Mouse (Mus musculus): Measurements from ENCODE around the gene Mas1.
"Not testable (repeated sequence)": the region's sequence is repeated elsewhere in the genome, so short reads cannot be mapped to it uniquely, and the experiment has no call there.

The Mas1 gene

DNA sequence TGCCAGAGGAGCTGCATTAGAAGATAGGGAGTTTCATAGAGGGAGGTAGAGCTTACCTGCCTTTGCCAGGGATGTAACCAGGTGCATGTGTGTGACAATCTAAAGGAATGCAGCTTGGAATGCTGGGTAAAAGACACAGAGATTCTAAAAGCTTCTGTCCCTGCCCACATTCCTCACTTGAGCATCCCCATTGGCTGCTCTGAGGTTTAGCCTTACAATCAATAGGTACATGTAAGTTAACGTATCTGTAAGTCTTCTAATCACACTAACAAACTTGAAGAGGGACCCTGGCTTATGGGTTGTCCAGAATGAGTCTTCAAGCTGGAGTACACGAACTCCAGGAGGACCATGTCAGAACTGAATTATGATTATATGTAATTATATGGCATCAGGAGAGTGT is at the start of gene Mas1:
TSS of gene Mas1 (minus strand) at position 101 of the 400 bp plus-strand sequence.
- no peaks in the 10 kb centered on the region for H3K27me3 ChIP-seq (ENCODE audit: control insufficient read depth, insufficient read depth, low read length, poor library complexity, severe bottlenecking)

DNA sequence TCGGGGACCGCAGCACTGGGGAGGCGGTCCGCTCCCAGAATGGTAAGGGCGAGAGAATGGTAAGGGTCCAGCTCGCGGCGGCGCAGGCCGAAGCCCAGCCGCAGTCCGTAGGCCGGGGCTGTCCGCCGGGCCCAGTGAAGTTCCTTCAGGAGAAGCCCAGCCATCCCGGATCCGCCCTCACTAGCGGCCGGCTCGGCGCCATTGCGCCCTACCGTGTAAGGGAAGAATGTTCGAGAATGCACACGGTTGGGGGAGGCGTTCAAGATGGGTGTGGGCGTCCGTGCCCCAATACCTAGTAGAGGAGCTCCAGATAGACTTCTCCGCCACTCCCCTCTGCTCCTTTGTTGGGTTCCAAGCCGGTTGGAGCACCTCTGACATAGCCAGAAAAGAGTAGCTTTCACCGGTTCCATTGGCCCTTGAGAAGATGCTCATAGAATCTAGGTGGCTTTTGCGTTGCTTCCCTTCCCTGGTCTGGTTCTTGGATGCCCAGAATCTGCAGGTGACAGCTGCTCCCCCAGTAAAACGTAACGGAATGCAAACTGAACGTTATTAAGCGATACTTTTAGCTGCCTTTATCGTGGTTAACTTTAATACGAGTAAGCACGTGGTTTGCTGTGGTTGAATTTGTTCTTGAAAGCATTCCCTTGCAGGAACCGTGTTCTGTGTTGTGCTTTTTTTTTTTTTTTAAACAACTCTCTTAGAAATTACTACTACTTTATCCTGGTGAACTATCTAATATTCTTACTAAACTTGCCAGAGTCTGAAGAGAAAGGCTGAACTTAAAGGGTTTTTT is 48.8 kb upstream of the Mas1 start:
- peaks cover 16% of the 10 kb centered on the region for H3K36me3 ChIP-seq (ENCODE audit: control insufficient read depth, insufficient read depth, low read length, poor library complexity, severe bottlenecking)
- DNase-seq (ENCODE audit: low read depth, low spot score) = peak; percentile 81
- H3K27me3 ChIP-seq (ENCODE audit: control insufficient read depth, insufficient read depth, low read length, poor library complexity, severe bottlenecking) = no peaks in the 10 kb centered on the region

More for the DNA sequence above, at the start of gene Mas1:
- no peaks in the 10 kb centered on the region for H3K36me3 ChIP-seq (ENCODE audit: control insufficient read depth, insufficient read depth, low read length, poor library complexity, severe bottlenecking)
- DNase-seq (ENCODE audit: low read depth, low spot score) = no peak

DNA sequence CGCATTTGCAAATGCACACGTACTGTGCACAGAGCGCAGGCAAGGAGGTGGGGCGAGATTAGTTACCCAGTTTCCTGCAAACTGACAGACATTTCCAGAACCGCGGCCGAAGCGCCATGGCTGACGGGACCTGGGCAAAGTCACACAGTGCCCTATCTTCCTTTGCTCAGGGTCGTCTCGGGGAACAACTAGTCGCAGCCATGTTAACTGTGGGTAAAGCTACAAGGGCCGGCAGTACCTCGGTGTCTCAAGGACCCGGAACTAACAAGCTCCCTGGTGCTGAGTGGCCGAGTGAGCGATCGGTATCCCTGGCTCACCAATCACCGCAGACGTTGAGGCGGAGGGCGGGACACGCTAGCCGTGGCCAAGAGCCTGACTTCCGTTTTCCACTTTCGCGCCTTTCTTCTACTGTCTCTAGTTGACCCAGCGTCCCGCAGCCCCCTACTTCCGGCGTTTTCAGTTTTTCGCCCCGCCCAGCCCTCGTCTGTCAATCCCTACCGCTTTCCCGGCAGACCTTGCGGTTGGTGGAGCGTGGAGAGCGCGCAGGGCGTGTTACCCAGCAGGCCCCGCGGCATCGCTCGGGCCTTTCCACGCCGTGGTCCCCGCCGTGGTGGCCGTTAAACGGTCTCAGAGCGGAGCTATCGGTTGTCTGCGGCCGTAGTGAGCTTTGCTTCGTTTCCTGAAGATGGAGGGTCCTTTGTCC is 48.1 kb upstream of the Mas1 start, which contains the start of gene Mrpl18:
TSS of gene Mrpl18 (minus strand) at position 465 of the 703 bp plus-strand sequence.
- DNase-seq (ENCODE audit: low read depth, low spot score) = peak; percentile 100

DNA sequence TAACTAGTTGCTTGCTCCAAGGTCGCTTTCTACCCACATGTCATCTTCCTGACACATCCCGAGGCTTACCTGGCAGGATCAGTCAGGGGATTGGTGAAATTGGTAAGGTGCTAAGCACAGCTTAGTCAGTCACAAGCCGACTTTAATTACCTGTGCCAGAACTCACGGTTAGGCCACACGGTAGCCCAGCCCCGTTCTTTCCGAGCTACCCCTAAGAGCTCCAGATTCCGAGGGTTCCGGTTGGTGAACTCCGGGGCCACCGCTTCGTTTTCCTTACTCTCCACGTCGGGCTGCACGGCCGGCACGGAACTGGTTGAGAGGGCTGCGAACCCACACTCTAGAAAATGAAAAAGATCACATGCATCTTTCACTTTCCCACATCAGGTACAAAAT is 47.5 kb upstream of the Mas1 start, which contains the start of gene Tcp1:
TSS of gene Tcp1 (plus strand) at position 214 of the 393 bp plus-strand sequence.
- Histone ChIP-seq H3K27me3 (ENCODE audit: control insufficient read depth, insufficient read depth, low read length, poor library complexity, severe bottlenecking) (no peaks in the 10 kb centered on the region), H3K36me3 (ENCODE audit: control insufficient read depth, insufficient read depth, low read length, poor library complexity, severe bottlenecking) (peaks cover 19% of the 10 kb centered on the region)
- peak; percentile 6 for DNase-seq (ENCODE audit: low read depth, low spot score)

More for the DNA sequence above, 48.1 kb upstream of the Mas1 start, which contains the start of gene Mrpl18:
- H3K36me3 ChIP-seq (ENCODE audit: control insufficient read depth, insufficient read depth, low read length, poor library complexity, severe bottlenecking) = peaks cover 16% of the 10 kb centered on the region
- no peaks in the 10 kb centered on the region for H3K27me3 ChIP-seq (ENCODE audit: control insufficient read depth, insufficient read depth, low read length, poor library complexity, severe bottlenecking)

DNA sequence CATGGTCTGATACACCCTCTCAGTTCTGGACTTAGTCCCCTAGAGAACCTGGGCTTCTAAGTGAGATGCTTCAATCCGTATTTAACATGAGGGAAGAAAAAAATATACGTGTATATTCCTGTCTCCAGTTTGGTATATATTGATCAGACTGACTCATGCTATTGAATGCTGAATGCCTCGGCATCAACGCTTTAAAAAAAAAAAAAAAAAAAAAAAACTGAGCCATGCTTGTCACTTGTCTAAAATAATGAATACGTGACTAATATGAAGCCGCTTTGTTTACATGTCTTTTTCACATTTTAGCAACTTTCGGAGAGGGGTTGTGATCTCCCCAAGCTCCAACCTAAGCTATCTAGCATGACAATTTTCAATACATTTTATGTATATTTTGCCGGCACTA is 42.4 kb upstream of the Mas1 start:
- Histone ChIP-seq H3K36me3 (ENCODE audit: control insufficient read depth, insufficient read depth, low read length, poor library complexity, severe bottlenecking) (peaks cover 16% of the 10 kb centered on the region), H3K27me3 (ENCODE audit: control insufficient read depth, insufficient read depth, low read length, poor library complexity, severe bottlenecking) (no peaks in the 10 kb centered on the region)

DNA sequence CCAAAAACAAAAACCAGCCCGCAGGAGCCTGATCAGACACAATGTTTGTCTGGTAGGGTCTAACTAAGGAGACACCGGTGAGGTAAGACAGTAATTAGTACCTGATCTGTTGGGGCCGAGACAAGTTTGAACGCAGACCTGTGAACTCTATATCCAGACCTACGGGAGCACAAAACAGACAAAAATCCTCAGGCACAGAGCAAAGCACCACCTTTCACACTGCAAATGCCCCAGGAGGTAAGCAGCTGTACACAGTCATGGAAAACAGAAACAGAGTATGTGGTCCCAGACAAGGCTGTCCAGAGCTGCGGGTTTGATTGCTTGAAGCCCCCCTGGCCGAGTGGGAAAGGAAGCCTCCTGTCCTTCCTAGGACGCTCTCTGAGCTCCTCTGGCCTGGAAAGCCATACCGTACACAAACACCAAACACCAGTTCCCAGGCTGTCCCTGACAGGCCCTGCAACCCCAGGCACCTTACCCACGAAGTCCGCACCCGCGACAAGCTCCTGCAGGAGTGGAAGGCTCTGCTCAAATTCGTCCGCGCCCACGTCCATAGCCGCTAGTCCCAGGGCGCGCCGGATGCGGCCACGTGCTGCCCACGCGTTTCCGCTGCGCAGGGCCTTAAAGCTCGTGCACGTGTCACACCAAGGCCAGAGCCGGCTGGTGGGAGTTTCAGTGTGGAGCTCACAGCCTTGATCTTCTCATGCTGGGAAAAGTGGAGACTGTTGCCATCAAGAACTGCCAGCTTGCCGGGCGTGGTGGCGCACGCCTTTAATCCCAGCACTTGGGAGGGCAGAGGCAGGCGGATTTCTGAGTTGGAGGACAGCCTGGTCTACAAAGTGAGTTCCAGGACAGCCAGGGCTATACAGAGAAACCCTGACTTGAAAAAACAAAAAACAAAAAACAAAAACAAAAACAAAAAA is 41.7 kb upstream of the Mas1 start, which contains the start of gene Pnldc1:
TSS of gene Pnldc1 (minus strand) at position 870 of the 920 bp plus-strand sequence.
- DNase-seq (ENCODE audit: low read depth, low spot score) = no peak
- H3K27me3 ChIP-seq (ENCODE audit: control insufficient read depth, insufficient read depth, low read length, poor library complexity, severe bottlenecking) = no peaks in the 10 kb centered on the region
- peaks cover 16% of the 10 kb centered on the region for H3K36me3 ChIP-seq (ENCODE audit: control insufficient read depth, insufficient read depth, low read length, poor library complexity, severe bottlenecking)

More for the DNA sequence above, 42.4 kb upstream of the Mas1 start:
- DNase-seq (ENCODE audit: low read depth, low spot score) = no peak

DNA sequence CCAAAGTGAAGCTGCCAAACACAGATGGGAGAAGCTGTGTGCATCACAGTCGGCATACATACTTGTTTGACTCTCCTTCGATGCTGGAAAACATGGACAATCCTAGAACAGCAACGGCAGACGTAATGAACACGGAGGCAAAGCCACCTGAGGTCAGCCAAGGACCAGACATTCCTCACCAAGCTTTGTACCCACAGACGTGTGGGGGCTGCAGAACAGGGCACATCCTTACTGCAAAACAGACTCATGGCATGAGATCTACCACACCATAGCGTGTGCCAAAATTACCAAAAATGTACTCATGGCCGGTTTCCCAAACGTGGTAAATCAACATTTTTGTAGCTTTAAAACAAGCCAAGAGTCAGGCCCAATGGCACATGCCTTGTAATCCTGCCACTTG is 38.5 kb upstream of the Mas1 start:
- no peak for DNase-seq (ENCODE audit: low read depth, low spot score)
- Histone ChIP-seq H3K36me3 (ENCODE audit: control insufficient read depth, insufficient read depth, low read length, poor library complexity, severe bottlenecking) (peaks cover 3% of the 10 kb centered on the region; the same call in 1 of the 2 replicates), H3K27me3 (ENCODE audit: control insufficient read depth, insufficient read depth, low read length, poor library complexity, severe bottlenecking) (no peaks in the 10 kb centered on the region)

DNA sequence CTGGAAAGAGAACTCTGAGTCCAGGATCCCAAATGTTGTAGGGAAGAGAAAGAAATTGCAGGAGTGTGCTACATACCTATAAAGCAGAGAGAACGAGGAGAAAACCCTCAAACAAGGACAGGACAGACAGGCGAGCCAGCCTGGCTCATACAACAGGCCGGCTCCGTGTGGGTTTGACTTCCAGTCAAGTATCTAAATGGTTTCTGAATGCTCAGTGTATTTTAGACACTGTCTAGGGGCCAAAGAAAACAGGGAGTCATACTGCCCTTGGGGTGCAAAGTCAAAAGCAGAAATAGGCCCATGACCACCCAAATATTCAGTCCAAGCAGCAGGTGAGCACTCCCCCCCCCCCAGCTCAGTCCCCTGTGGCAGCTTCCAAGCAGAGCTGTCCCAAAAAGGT is 37.9 kb upstream of the Mas1 start:
- no peak for DNase-seq (ENCODE audit: low read depth, low spot score)

DNA sequence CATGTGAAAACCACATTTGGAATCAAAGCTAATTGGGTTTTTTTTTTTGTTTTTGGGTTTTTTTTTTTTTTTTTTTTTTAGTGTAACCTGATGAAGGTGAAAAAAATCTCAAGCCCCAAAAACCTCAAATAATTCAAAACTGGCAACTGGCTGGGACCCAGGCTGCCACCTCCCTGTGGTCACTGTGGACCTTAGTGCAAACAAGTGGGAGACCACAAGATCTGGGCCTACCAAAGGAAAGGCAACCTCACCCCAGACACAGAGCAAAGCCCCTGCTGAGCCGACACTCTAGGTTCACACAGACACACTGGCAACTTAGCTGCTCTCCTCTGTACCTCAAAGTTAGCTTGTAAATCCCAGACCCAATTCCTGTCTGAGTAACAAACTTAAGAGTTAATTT is 36.4 kb upstream of the Mas1 start:
- no peaks in the 10 kb centered on the region for H3K27me3 ChIP-seq (ENCODE audit: control insufficient read depth, insufficient read depth, low read length, poor library complexity, severe bottlenecking)
- H3K36me3 ChIP-seq (ENCODE audit: control insufficient read depth, insufficient read depth, low read length, poor library complexity, severe bottlenecking) = no peaks in the 10 kb centered on the region; the same call in 1 of the 2 replicates
- DNase-seq (ENCODE audit: low read depth, low spot score) = no peak

More for the DNA sequence above, 37.9 kb upstream of the Mas1 start:
- no peaks in the 10 kb centered on the region for H3K27me3 ChIP-seq (ENCODE audit: control insufficient read depth, insufficient read depth, low read length, poor library complexity, severe bottlenecking)
- peaks cover 3% of the 10 kb centered on the region; the same call in 1 of the 2 replicates for H3K36me3 ChIP-seq (ENCODE audit: control insufficient read depth, insufficient read depth, low read length, poor library complexity, severe bottlenecking)

DNA sequence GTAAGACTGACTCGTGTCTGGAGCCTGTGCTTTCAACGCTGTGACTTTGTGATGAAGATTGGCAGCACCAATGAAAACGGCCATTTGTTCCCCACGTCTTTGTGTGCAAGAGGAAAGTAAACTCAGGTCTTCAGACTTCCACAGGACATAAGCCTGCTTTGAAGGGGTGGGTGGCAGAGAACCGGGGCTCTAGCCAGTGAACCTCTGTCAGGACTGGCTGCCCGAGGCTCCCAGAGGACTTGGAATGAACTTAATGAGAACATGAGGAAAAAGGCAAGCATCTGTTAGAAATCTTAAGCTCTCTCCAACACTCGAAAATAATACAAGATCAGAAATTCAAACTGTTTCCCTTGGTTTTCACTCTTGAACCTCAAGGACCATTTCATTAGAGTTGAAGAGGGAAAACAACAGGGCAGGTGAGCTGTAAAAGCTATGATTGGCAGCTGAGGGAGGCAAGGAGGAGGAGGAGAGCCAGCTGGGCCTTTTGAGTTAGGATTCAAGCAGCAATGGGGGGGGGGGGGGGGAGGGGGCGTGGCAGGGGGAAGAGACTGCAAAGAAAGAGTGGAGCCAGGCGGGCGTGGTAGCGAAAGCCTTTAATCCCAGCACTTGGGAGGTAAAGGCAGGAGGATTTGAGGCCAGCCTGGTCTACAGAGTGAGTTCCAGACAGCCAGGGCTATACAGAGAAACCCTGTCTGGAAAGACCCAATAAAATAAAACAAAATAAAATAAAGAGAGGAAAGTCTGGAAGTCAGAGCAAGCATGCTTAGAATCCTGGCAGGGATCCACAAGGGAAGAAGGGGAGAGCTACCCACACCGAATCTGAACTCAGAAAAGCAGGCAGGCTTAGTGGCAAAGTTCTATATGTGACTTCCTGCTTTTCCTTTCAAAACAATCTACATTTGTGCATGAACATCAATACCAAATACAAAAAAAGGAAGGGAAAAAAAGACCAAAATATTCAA is 35.7 kb upstream of the Mas1 start:
- DNase-seq (ENCODE audit: low read depth, low spot score) = no peak
- H3K27me3 ChIP-seq (ENCODE audit: control insufficient read depth, insufficient read depth, low read length, poor library complexity, severe bottlenecking) = no peaks in the 10 kb centered on the region
- no peaks in the 10 kb centered on the region; the same call in 1 of the 2 replicates for H3K36me3 ChIP-seq (ENCODE audit: control insufficient read depth, insufficient read depth, low read length, poor library complexity, severe bottlenecking)

DNA sequence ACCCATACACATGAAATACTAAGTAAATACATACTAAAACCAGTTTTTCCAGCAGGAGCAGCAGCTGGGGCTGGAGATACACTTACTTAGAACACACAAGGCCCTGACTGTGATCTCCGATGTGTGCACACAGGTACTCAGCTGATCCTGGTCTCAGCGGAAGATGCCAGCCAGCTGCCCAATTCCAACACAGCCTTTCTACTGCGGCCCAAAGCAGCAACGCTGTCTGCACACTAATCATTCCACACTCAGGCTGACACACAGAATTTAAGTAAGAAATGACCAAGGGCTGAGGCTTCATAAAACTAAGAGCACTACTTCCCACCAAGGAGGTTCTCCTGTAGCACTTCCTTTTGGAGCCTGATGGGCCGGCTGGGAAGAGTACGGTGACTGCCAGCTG is 34.3 kb upstream of the Mas1 start:
- Histone ChIP-seq H3K36me3 (ENCODE audit: control insufficient read depth, insufficient read depth, low read length, poor library complexity, severe bottlenecking) (no peaks in the 10 kb centered on the region; the same call in 1 of the 2 replicates), H3K27me3 (ENCODE audit: control insufficient read depth, insufficient read depth, low read length, poor library complexity, severe bottlenecking) (no peaks in the 10 kb centered on the region)
- DNase-seq (ENCODE audit: low read depth, low spot score) = no peak

DNA sequence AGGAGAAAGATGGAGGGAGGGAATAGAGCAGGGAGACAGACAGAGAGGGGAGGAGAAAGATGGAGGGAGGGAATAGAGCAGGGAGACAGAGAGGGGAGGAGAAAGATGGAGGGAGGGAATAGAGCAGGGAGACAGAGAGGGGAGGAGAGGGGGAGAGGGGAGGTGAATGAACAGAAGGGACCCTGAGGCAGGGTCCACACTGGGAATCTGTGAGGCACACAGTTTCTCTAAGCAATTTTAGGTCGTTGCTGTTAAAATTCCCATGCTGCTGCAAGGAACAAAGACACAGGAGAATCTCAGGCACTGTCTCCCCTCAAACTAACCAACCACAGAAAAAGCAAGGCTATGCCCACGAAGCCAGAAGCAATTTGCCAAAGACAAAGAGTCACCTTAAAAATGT is 30.7 kb upstream of the Mas1 start:
- H3K36me3 ChIP-seq (ENCODE audit: control insufficient read depth, insufficient read depth, low read length, poor library complexity, severe bottlenecking); H3K27me3 ChIP-seq (ENCODE audit: control insufficient read depth, insufficient read depth, low read length, poor library complexity, severe bottlenecking); DNase-seq (ENCODE audit: low read depth, low spot score): not testable (repeated sequence)

DNA sequence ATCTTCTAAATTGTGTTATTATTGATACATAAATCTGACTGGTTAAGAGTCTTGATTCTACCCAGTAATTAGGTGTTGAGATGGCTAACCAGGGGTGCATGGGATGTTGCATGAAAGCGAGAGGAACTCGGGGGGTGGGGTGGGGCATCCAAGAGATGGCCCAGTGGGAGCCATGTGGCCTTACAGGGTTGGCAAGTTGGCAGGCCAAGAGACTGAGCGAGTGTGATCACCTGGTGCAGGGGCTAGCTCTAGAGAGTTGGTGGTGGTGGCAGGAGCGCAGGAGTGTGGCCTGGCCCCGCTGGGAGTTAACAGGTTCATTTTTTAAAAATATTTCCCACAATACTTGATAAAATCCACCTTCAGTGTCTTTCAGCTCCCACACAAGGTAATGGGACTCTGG is 29.7 kb upstream of the Mas1 start:
- Histone ChIP-seq H3K36me3 (ENCODE audit: control insufficient read depth, insufficient read depth, low read length, poor library complexity, severe bottlenecking) (no peaks in the 10 kb centered on the region), H3K27me3 (ENCODE audit: control insufficient read depth, insufficient read depth, low read length, poor library complexity, severe bottlenecking) (no peaks in the 10 kb centered on the region)
- DNase-seq (ENCODE audit: low read depth, low spot score) = no peak
